Mouse (Mus musculus): ENCODE data around the gene Cnp. TPM values are rescaled to one million over a fixed set of nuclear protein-coding genes. Genes with fewer than 3 reads are reported as not detected.
"Not testable (repeated sequence)": the region's sequence is repeated elsewhere in the genome, so short reads cannot be mapped to it uniquely, and the experiment has no call there.

Cnp gene
- 167 and 169 TPM in 2 replicates for polyA plus RNA-seq (2015; fragmentation: Nextera tagmentation; extraction: Ambion mirVana)

DNA sequence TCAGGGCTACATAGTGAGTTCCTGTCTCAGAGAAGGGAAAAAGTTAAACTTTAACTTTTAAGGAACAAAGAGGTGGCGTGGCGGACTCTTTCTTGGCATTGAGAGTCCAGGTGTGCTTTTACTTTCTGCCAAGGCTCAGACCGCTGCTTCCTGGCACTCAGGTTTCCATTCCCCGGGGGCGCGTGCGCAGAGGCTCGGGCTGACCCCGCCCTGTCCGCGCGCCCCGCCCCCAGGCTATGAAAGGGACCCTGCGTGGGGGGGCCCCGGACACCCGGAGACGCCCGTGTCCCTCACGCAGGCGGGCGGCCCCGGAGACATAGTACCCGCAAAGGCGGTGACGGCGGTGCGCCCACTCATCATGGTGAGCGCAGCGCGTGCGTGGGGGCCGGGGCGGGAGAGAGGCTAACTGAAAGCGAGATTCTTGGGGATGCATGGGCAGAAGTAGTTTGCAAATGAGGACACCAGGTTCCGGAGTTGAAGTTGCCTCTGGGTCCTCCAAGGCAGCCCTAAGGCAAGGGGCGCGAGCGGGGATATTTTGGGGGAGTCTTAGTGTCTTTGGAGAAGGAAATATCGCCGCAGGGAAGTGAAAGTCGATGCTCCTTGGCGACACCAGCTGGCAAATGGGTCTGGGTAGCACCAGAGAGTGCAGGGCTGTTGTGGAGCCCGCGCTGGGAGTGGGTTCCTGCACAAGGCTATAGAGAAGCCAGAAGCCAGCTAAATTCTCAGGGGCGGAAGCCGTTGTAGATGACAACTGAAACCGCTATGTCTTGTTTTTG lies at the start of gene Cnp:
Cnp (plus strand) TSS at position 197 of the 776 bp plus-strand sequence.
- DNase-seq (ENCODE audit: low spot score) = peak; percentile 89

DNA sequence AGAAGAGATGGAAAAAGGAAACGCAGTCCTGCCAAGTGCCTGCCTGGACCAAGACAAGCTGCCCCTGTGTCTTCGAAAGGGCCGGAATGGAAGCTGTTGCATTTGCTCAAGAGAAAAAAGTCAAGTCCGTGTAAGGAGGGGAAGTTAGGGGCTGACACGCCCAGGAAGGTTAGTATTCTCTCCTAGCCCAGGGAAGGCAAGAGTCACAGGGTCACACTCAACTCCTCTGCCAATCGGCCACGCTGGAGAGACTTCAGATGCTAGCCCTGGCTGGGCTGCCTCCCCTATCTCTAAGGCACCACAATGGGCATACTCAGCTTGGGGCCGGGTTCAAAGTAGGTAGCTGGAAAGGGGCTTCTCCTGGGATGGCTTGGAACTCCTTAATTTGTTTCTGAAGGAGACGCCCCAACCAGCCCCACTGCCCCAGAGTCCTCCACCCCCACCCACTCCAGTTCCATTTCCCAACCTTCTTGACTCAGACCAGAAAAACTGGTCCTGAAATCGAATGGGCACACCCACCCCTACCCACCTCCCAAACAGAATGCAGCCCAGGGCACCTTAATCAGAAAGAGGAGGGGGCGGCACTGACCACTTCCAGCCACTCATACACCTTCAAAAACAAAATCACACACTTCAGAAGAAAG lies 49.6 kb upstream of the Cnp start:
- DNase-seq (ENCODE audit: low spot score) = no peak

DNA sequence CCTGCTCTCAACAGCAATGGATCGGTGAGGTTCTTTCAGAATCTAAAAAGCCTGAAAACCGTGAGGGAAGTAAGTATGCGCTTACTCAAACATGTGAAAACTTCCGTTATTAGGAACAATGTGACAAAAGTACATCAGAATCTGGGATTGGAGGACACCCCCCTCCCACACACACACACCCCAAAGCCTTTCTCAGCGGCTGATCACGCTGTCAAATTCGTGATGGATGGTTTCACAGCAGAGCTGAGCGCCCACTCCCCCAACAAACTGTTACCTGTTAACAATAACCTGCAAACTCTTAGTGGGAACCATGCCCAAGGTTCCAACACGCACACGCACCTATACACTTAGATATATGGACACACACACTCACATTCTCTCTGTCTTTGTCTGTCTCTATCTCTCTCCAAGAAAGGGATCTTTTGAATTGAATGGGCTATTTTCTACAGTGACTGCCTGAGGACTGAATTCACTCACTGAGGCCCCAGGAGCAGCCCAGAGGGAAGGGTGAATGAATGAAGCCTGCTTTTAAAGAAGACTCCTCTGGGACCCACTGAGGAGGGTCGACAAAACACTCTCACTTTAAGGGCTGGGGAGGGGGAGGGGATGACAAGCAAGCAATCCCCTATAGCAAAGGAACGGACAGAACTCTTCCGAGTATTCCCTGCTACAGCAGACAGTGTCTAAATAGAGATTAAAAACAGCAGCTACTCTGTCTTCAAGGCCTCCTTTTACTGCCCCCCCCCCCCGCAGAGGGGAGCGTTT lies 48.5 kb upstream of the Cnp start:
- no peak for DNase-seq (ENCODE audit: low spot score)

DNA sequence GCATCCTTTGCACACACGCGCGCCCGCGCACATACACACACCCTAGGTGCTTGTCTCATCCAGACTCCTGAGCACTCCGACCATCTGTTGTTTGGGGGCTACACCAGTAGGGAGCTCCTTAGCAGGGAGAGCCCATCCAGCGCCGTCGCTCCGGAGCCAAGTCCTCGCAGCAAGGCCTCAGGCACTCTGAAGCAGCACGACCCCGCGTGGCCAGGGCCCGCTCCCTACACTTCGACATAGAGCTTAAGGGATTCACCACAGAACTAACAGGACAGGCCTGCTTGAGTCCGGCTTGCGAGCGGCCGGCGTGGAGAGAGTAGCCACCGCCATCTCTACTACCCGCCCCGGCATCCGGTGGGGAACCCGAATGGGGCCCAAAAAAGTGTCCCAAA lies 47.6 kb upstream of the Cnp start:
- DNase-seq (ENCODE audit: low spot score) = peak; percentile 62

DNA sequence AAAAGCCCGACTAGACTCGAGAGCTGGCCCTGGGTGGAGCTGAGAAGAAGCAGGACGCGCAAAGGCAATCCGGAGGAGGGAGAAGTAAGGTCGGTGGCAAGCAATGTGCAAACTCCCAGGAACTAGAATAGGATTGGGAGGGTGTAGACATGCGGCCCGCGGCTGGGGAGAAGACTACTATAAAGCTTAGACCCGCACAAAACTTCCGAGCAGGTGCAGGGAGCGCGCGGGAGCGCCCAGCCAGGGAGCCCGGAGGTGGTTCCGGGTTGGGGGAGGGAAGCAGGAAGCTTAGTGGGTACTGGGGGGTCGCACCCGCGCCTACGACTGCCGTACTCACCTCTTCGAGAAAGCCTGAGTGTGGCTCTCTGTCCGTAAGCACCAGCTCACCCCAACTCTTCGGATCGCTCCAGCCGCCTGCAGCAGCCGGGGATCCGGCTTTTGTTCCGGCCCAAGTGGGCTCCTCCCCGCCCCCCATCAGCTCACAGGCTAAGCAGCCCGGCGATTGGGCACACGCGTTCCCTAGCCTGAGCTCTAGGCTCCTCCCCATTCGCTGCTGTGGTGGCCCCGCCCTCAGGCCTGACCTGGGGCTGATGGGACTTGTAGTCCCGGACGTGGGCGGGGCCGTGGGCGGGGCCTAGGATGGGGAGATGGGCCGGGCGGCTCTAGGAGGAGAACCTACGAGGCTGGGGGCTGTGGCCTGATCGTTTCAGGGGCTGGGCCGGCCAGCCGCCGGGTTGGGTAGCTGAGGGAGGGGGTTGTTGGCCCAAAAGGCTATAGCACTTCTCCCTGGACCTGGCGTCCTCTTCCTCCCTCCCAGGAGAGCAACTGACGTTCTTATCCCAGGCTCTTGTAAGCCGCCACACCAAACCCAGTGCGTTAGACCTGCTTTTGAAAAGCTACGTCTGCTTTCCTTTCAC lies 47.0 kb upstream of the Cnp start, which contains the start of gene Acly:
Acly (minus strand) TSS at position 543 of the 917 bp plus-strand sequence.
- peak; percentile 99 for DNase-seq (ENCODE audit: low spot score)

DNA sequence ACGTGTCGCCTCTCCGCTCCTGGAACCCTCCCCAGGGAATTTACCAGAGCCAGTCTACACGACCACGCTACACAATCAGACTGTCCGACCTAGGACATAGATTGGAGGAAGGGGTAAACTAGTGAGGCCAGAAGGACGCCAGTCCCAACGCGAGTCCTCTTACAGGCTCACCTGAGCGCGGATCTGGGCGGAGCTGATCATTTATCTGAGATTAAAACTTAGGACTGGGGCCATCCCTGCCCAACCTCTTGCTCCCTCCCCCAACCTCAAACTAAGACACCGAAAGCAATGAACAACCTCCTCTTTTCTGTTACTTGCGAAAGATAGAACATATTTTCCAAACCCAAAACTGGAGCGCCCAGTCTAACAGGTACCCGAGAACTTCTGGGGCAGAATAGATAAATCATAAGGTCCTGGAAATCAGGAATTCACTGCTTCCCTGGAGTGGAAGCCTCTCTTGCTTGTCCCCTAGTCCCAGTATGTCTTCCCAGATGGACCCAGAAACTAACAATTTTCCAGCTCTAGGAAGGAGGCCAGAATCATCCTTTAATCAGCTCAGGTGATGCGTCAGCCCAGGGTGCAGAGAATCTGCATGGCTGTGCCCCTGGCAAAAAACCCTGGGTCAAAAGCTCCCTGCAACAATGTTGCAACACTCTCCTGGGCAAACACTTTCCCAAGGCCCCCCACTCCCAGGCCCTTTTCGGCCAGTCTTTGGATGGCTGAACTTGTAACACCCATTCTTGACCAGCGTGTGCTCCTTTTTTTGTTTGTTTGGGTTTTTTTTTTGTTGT lies 46.1 kb upstream of the Cnp start:
- DNase-seq (ENCODE audit: low spot score) = no peak

DNA sequence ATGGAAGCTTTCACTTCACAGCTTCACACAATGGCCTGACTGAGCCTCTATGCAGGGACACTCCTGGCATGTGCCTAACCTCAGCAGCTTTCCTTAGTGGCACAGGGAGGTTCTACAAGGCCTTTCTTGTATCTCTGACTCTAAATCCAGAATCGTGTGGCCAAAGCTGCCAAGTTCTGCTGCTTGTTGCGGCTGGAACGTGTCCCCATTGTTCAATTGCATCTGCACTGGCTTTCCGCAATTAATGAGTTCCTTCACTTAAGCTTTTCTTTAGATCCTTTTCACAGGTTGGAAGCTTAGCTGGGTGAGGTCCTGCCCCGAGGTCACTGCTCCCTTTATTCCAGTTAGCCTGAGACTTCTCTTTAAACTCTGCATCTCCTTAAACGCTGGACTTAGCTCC lies 40.8 kb upstream of the Cnp start:
- DNase-seq (ENCODE audit: low spot score) = no peak

DNA sequence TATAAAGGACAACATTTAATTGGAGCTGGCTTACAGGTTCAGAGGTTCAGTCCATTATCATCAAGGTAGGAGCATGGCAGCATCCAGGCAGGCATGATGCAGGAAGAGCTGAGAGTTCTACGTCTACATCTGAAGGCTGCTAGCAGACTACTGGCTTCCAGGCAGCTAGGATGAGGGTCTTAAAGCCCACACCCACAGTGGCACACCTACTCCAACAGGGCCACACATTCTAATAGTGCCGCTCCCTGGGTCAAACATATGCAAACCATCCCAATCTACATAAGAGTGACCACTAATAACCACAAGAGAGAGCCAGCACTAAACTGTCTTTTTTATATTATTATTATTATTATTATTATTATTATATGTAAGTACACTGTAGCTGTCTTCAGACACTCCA lies 40.3 kb upstream of the Cnp start:
- DNase-seq (ENCODE audit: low spot score) = not testable (repeated sequence)

DNA sequence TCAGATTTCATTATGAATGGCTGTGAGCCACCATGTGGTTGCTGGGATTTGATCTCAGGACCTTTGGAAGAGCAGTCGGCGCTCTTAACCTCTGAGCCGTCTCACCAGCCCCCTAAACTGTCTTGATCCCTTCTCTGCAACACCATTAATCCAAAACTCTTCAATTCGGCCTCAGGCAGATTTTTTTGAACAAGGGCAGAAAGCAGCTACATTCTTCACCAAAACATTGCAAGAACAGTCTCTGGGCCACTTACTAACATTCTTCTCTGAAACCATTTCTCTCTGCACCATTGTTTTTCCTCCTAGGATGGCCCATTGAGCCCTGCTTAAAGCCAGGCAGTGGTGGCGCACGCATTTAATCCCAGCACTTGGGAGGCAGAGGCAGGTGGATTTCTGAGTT lies 39.9 kb upstream of the Cnp start:
- DNase-seq (ENCODE audit: low spot score) = not testable (repeated sequence)

DNA sequence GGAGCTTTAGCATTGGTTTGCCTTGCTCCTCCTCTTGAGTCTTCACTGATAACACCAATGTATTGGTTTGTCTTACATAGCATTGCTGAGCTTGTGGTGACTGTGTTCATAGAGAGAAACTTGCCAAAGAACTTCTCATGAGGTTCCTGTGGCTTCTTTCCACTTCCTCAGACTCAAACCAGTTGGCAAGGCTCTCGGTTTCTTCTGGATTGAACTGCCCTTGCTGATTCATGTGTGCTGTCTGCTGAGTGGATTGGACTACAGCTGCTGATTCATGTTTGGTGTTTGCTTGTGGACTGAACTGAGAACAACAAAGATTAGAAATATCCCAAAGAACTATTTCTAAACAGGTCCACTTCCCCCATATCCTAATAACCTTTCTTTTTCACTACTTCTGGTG lies 38.7 kb upstream of the Cnp start:
- no peak for DNase-seq (ENCODE audit: low spot score)

DNA sequence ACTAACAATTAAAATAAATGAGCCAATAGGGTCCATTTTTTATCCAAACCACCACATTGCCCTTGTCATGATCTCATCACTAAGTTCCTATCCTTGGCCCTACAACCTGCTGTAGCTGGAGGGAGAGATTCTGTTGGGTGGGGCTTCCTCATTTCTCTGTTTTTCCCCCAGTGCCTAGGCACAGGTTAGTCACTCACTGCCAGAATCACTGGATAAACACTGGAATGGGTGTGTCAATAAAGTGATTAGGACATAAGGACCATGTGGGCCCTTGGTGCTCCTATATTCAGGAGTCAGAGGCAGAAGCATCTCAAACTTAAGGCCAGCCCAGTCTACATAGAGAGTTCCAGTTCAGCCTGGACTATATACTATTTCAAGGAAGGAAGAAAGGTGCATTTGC lies 38.2 kb upstream of the Cnp start:
- no peak for DNase-seq (ENCODE audit: low spot score)

DNA sequence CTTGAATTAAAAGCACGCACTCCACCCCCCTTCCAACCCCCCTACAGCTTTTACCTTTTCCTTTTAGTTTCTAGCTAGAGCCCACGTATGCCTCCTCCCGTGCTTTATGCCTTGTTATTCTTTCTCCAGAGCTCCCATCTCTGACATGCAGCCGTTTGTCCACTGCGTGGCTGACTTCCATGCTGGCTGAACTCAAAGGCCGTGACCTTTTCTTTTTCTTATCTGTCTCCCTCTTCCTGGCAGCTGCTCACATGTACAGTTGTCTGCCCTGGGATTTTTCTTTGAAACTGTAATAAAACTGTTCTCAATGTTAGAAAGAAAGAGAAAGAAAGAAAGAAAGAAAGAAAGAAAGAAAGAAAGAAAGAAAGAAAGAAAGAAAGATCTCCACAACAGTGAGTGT lies 33.7 kb upstream of the Cnp start:
- DNase-seq (ENCODE audit: low spot score) = no peak

DNA sequence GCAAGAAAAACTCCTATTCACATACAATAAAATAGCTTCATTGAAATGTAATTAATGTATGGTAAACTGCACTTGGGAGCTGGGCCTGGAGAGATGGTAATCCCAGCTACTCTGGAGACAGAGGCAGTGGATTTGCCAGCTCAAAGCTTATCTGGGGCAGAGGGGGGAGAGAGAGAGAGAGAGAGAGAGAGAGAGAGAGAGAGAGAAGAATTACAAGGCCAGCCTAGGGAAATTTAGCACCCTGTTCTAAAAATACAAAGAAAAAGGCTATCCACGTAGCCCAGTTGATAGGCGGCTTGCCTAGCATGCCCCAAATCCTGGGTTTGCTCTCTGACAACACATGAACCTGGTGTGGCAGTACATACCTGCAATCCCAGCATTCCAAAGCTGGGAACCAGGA lies 33.1 kb upstream of the Cnp start:
- no peak for DNase-seq (ENCODE audit: low spot score)

DNA sequence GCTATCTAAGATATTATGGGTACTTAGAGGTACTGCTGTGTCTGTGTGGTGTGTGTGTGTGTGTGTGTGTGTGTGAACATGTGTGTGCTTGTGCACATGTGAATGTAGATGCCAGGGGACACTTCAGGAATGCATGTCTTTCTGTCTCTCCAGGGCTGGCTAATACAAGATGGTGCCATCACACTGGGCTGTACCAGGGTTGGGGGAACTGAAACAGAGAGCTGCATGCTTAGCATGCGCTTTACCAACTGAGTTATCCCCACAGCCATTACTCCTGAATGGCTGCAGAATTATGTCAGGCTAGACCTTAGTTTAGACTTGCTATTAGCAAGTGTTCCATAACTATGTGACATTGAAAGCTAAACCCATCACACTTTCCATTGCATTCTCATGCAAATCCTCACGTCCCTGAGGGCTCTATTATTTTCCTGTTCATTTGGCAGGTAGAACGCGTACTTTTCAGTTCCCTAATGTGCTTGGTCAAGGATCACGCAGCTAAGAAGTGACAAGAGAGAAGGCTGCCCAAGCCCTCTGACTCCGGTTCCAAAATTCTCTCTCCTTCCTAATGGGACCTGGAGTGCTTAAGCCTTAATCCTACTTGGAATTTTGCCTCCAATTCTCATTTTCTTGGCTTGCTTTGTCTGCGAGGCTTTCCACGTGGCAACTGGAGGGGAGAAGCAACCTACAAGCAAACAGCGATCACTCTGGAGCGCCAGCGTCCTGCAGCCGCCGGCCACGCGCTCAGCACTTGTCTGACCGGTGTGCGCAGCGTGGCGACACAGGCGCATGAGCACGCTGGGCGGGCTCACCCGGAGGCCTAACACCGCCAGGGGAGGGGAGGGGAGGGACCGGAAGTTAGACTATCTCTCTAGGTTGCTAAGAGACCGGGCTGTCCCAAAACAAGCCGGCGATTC lies 29.6 kb upstream of the Cnp start, which contains the start of gene Ttc25:
Ttc25 (plus strand) TSS at position 776 of the 914 bp plus-strand sequence.
- peak; percentile 80 for DNase-seq (ENCODE audit: low spot score)

DNA sequence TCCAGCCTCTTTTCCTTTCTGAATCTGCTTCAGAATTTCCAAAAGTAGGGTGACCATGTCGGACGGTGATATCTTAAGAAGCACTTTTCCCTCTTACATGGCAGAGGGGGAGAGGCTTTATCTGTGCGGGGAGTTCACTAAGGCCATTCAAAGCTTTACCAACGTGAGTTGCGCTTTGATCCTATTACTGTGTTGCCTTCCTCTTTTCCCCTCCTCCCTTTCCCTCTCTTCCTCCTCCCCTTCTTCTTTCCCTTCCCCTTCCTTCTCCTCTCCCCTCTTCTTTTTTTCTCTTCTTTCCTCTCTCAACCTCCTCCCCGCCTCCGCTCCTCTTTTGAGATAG lies 29.0 kb upstream of the Cnp start:
- DNase-seq (ENCODE audit: low spot score) = no peak

DNA sequence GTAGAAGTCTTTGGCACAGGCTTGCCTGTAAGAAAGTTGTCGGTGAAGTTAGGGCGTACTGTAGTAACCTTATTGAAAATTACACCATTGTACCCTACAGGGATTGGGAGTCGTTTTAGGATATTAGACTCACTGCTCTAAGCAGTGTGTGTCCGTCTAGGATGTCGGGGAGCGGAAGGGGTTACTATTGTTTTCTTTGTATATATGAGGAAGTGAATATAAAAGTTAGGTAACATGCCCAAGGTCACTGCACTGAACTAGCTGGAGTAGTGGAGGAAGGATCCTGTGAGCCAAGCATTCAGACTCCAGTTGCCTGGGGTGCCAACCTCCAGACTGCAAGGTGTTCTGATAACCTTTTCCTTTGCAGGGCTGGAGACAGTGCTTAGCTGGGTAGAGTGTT lies 27.7 kb upstream of the Cnp start:
- DNase-seq (ENCODE audit: low spot score) = no peak

DNA sequence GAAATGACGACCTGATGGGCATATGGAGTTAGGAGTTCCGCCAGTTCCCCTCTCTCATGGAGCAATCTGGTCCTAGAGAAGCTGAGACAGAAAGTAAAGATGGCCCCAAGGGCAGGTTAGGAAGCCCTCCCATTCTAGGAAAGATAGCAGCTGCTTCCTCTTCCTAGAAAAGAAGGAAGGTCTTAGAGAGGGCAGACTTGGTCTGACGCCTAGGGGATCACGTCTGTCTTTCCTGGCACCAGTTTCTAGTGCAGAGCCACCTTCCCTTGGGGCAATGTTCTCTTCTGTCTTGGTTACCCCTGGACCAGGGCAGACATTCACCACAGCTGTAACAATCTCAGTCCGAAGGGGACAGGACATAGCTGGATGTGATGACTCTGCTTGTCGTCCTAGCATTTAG lies 26.6 kb upstream of the Cnp start:
- no peak for DNase-seq (ENCODE audit: low spot score)

DNA sequence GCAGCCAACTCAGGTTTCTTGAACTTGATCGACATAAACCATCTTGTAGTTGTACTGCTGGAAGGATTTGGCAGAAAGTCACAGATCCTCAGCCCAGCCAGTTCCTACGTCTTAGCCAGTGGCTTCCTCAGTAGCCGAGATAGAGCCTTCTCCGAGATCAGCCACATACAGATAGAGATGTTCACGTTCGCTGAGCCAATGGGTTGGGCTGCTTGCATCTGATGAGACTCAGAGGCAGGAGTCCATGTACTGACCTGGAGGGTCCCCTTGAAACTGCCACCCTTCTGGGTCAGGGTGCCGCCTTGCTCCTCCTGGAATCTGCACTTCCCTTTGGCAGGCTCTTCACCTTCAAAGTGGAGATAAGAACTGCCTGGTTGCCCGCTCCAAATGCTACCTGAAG lies 25.2 kb upstream of the Cnp start:
- DNase-seq (ENCODE audit: low spot score) = no peak

DNA sequence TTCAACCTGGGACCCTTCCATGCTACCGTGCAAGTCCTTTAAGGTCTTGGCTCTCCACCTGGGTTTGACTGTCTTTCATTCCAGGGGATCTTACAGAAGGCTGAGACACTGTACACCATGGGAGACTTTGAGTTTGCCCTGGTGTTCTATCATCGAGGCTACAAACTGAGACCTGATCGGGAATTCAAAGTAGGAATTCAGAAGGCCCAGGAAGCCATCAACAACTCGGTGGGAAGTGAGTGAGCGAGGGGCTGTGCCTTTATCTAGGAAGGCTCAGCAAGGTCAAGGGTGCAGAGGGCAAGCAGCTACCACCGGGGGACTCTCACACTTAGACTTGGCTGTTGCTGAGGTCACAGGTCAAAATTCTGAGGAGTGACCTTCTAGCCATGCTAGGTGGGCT lies 24.6 kb upstream of the Cnp start:
- no peak for DNase-seq (ENCODE audit: low spot score)
